Mouse (Mus musculus): ENCODE measurements around the gene Selenov. TPM values are rescaled to one million over a fixed set of nuclear protein-coding genes. Genes with fewer than 3 reads are reported as not detected.

Selenov gene
- polyA plus RNA-seq (2012; rRNA removed), result 0.14 TPM in 1 of 2 replicates, not detected in the other

DNA sequence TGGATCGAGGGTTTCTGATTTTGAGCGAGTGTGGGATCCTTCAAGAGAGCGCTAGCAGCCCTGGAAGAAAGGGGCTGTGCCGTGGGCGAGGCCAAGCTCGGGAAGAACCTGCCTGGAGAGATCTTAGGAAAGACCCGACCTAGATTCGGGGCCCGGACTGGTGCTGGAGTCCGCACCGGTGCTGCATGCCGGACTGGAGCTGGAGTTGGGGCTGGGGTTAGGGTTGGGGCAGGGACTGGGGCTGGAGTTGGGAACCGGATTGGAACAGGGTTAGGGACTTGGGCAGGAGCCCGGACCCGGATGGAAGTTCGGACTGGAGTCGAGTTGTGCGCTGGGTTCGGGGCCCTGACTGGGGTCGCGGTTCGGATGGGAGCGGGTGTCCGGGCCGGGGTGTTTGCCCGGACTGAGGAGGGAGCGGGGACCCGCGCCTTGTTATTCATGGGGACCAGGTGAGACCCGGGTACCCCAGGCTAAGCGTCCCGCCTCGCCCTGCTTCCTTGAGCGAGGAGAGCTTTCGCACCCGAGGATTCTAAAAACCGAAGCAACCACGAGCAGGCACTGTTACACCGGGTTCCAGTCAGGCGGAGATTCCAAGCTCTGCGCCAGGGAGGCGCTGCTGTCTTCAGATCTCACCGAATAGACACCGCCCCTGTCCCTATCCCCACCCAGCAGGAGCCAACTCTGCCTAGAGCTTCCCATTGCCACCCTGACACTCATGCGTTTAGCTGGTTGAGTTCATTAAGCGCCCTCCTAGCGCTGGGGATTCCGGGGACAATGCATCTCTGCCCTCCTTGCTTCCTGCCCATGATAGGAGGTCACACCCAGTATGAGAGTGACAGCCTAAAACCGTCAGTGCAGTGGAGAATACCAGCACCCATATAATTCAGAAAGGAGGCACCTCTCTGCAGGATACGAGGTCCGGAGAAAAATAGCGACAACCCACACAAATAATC, at the start of gene Selenov:
Selenov (minus strand) TSS at position 549 of the 953 bp plus-strand sequence.
- Histone ChIP-seq H3K27ac (ENCODE audit: insufficient read depth, low read depth, low read length) (no peak within 1 kb of the TSS), H3K27me3 (replicated peaks; ENCODE audit: control insufficient read depth, insufficient read depth, low read length) (peaks cover 5% of the 10 kb centered on the region; the same call in 1 of the 2 replicates), H3K4me1 (ENCODE audit: control insufficient read depth, insufficient read depth, low read length) (no peaks in the 10 kb centered on the region), H3K36me3 (ENCODE audit: control insufficient read depth, insufficient read depth, low read length) (no peaks in the 10 kb centered on the region), H3K4me3 (ENCODE audit: insufficient read depth, low read depth, low read length) (no peak within 1 kb of the TSS)
- DNase-seq, result no peak
- no peak for TF ChIP-seq POLR2A (IDR thresholded peaks at IDR 0.05; ENCODE audit: low read depth, low read length)
- no peak for TF ChIP-seq CTCF (conservative IDR thresholded peaks at IDR 0.05; ENCODE audit: insufficient read depth, insufficient read length, low read depth, low read length)
- 2% methylated on average over 52 of the region's 52 CpGs for WGBS

DNA sequence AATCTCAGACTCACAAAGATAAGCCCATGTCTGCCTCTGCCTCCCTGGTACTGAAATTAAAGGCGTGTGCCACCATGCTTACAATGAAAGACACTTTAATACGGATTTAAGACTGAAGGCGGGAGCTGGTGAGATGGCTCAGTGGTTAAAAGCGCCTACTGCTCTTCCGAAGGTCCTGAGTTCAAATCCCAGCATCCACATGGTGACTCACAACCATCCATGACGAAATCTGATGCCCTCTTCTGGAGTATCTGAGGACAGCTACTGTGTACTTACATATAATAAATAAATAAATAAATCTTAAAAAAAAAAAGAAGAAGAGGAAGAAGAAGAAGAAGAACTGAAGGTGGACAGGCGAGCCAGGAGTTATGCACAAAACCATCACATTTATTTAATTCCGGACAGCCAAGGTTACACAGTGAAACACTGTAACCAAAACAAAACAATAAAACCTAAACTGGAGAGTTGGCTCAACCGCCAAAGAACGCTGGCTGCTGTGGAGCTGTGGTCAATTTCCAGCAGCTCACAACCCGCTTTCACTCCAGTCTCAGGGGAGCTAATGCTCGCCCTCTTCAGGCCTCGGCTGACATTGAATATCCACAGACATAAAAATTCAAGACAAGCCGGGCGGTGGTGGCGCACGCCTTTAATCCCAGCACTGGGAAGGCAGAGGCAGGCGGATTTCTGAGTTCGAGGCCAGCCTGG, 48.4 kb upstream of the Selenov start:
- Histone ChIP-seq H3K27ac (ENCODE audit: insufficient read depth, low read depth, low read length) (peak overlapping the region; percentile 97), H3K4me3 (ENCODE audit: insufficient read depth, low read depth, low read length) (0 out of 2 replicates have a peak overlapping the region, but pooled peaks have one; percentile 69), H3K36me3 (ENCODE audit: control insufficient read depth, insufficient read depth, low read length) (no peaks in the 10 kb centered on the region), H3K4me1 (ENCODE audit: control insufficient read depth, insufficient read depth, low read length) (peaks cover 9% of the 10 kb centered on the region; the same call in 1 of the 2 replicates), H3K27me3 (replicated peaks; ENCODE audit: control insufficient read depth, insufficient read depth, low read length) (no peaks in the 10 kb centered on the region)
- WGBS, result 47% methylated on average over 19 of the region's 19 CpGs
- peak; percentile 77 for DNase-seq
- TF ChIP-seq CTCF (conservative IDR thresholded peaks at IDR 0.05; ENCODE audit: insufficient read depth, insufficient read length, low read depth, low read length) (peak; percentile 38), POLR2A (IDR thresholded peaks at IDR 0.05; ENCODE audit: low read depth, low read length) (no peak)

DNA sequence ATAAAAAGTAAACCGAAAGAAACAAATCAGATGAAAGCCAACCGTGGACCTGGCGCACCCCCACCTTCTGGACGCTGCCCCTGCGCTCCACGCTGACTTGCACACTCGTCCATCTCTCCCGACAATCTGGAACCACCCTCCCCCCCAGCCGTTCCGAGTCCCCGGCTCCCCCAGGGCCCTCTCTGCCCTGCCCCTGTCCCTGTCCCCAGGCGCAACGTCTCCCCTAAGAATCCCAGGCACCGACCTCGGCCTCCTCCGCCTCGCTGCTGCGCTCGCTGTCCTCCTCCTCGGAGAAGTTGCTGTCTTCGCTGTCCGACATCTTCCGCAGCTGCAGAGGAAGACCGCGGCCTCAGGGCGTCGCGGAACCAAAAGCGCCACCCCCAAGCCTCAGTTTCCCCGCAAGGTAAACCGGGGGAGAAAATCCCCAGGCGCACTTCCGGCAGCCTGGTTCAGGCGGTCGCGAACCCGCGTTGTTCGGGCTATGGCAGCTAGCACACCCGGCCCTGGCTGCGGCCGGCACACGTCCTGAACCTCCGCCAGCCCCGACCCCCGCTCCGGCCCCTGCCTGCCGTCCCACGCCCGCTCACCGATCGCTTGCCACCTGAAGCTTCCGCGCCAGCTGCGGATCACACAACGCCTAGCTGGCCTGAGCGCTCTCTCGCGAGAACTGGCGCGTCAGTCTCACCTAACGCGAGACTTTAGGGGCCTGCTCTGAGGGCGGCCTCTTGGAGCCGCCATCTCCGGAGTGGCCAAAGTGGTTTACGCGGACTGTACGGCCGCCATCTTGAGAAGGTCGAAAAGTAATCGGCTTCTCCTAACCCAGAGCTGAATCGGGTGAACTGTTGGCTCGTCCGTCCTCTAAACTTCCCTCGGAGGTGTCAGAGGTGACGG, 47.4 kb upstream of the Selenov start, which contains the start of gene Supt5:
Supt5 (minus strand) TSS at position 639 of the 891 bp plus-strand sequence.
- peaks cover 9% of the 10 kb centered on the region; the same call in 1 of the 2 replicates for H3K4me1 ChIP-seq (ENCODE audit: control insufficient read depth, insufficient read depth, low read length)
- TF ChIP-seq CTCF (conservative IDR thresholded peaks at IDR 0.05; ENCODE audit: insufficient read depth, insufficient read length, low read depth, low read length) (no peak), POLR2A (IDR thresholded peaks at IDR 0.05; ENCODE audit: low read depth, low read length) (peak; percentile 82)
- under 1% methylated on average over 76 of the region's 77 CpGs for WGBS
- peak within 1 kb of the TSS; percentile 97 for H3K27ac ChIP-seq (ENCODE audit: insufficient read depth, low read depth, low read length)
- peak; percentile 99 for DNase-seq
- no peaks in the 10 kb centered on the region for H3K36me3 ChIP-seq (ENCODE audit: control insufficient read depth, insufficient read depth, low read length)
- H3K27me3 ChIP-seq (replicated peaks; ENCODE audit: control insufficient read depth, insufficient read depth, low read length), result no peaks in the 10 kb centered on the region
- peak within 1 kb of the TSS; percentile 93 for H3K4me3 ChIP-seq (ENCODE audit: insufficient read depth, low read depth, low read length)

DNA sequence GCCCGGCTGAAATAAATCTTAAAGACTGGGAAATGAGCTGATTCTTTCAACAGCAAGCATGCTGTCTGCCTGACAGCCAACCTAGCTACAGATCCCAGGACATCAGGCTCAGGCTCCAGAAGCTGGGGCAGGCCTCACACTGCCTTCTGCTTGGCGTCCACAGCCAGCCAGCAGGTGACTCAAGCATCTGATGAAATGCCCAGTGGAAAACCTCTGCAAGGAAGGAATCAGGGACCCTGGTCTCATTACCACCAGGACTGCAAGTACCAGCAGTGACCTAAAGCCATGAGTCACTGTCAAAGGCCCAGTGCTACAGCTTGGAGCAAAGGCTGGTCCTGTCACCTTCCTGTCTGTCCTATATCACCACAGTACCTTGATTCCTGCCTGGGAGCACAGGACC, 44.5 kb upstream of the Selenov start:
- Histone ChIP-seq H3K27ac (ENCODE audit: insufficient read depth, low read depth, low read length) (no peak overlapping the region), H3K4me3 (ENCODE audit: insufficient read depth, low read depth, low read length) (no peak overlapping the region), H3K36me3 (ENCODE audit: control insufficient read depth, insufficient read depth, low read length) (peaks cover 4% of the 10 kb centered on the region; the same call in 1 of the 2 replicates), H3K27me3 (replicated peaks; ENCODE audit: control insufficient read depth, insufficient read depth, low read length) (no peaks in the 10 kb centered on the region), H3K4me1 (ENCODE audit: control insufficient read depth, insufficient read depth, low read length) (peaks cover 9% of the 10 kb centered on the region; the same call in 1 of the 2 replicates)
- DNase-seq, result no peak
- whole genome bisulfite sequencing, result 90% methylated on average over 2 of the region's 2 CpGs
- TF ChIP-seq CTCF (conservative IDR thresholded peaks at IDR 0.05; ENCODE audit: insufficient read depth, insufficient read length, low read depth, low read length), result no peak

DNA sequence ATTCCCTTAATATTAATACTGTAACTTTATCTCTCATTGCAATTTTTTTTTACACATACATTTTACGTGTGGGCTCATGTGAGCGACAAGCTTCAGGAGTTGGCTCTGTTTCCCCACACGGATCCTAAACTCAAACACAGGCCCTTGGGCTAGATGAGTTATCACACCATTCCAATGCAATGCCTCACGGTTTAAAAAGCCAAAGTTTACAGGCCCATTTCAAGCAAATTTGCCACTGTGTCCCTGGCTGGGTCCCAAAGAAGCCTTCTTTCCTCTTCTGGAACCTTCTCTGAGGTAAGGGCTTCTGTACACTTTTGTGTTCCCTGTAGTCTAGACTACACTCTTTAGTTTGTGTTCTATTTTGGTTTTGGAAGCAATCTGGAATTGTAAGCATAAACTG, 43.5 kb upstream of the Selenov start:
- DNase-seq, result no peak
- TF ChIP-seq CTCF (conservative IDR thresholded peaks at IDR 0.05; ENCODE audit: insufficient read depth, insufficient read length, low read depth, low read length), result no peak
- TF ChIP-seq POLR2A (IDR thresholded peaks at IDR 0.05; ENCODE audit: low read depth, low read length), result no peak
- 85% methylated on average over 4 of the region's 4 CpGs for WGBS

DNA sequence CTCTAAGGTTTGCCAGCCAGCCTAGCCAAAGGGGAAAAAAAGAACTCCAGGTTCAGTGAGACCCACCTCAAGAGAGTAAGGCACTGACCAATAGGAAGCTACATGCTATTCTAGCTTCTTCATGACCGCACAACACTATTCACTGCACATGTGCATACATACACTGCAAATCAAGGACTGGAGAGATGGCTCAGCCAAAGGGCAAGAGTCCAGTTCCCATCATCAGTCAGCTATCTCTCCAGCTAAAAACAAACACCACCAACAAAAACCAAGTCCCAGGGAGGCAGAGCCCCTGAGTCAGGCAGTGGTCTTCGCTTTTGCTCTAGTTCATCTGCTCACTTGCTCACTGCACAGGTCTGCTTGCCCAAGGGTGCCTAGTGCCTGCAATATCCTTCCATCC, 37.3 kb upstream of the Selenov start:
- no peak overlapping the region for H3K27ac ChIP-seq (ENCODE audit: insufficient read depth, low read depth, low read length)
- no peak for TF ChIP-seq CTCF (conservative IDR thresholded peaks at IDR 0.05; ENCODE audit: insufficient read depth, insufficient read length, low read depth, low read length)
- TF ChIP-seq POLR2A (IDR thresholded peaks at IDR 0.05; ENCODE audit: low read depth, low read length), result no peak
- 95% methylated on average over 2 of the region's 2 CpGs for WGBS
- no peaks in the 10 kb centered on the region for H3K27me3 ChIP-seq (replicated peaks; ENCODE audit: control insufficient read depth, insufficient read depth, low read length)
- H3K36me3 ChIP-seq (ENCODE audit: control insufficient read depth, insufficient read depth, low read length), result peaks cover 8% of the 10 kb centered on the region
- H3K4me1 ChIP-seq (ENCODE audit: control insufficient read depth, insufficient read depth, low read length), result no peaks in the 10 kb centered on the region
- no peak overlapping the region for H3K4me3 ChIP-seq (ENCODE audit: insufficient read depth, low read depth, low read length)
- no peak for DNase-seq

More for the DNA sequence above, 43.5 kb upstream of the Selenov start:
- Histone ChIP-seq H3K36me3 (ENCODE audit: control insufficient read depth, insufficient read depth, low read length) (peaks cover 4% of the 10 kb centered on the region; the same call in 1 of the 2 replicates), H3K4me3 (ENCODE audit: insufficient read depth, low read depth, low read length) (no peak overlapping the region), H3K4me1 (ENCODE audit: control insufficient read depth, insufficient read depth, low read length) (peaks cover 9% of the 10 kb centered on the region; the same call in 1 of the 2 replicates), H3K27ac (ENCODE audit: insufficient read depth, low read depth, low read length) (no peak overlapping the region), H3K27me3 (replicated peaks; ENCODE audit: control insufficient read depth, insufficient read depth, low read length) (no peaks in the 10 kb centered on the region)
